Mouse (Mus musculus) layer of hippocampus, postnatal 36 days (tissue): Measurements from ENCODE around the gene Gpbp1l1. TPM values are rescaled to one million over a fixed set of nuclear protein-coding genes. Genes with fewer than 3 reads are reported as not detected.

Source experiments
- DNase-seq, 2 experiments: peaks; one replicate each; pipeline ENCODE4 v3.0.0; 2022
- total RNA-seq, 2 experiments: library from RNA; stranded (reverse); gene quantifications; 2 replicates each; pipeline ENCODE4 v1.2.3; 2021

Gene Gpbp1l1
- total RNA-seq, 2 experiments from 2014 or later = 39.6 to 43.2 TPM

- DNase-seq = no peak
Measured at GRCm38 (mm10) chr4:116638821-116639220, 81.4 kb downstream of the Gpbp1l1 start.

- no peak for DNase-seq
Measured at GRCm38 (mm10) chr4:116642071-116642470, 84.6 kb downstream of the Gpbp1l1 start.

Other genes with a start within 250 kb of the Gpbp1l1 start
- 100 to 1,000 TPM; 101 to 105 TPM for gene Mast2, start 93.5 kb upstream of the Gpbp1l1 start, total RNA-seq
- 10 to 100 TPM; 18.6 to 19.2 TPM for gene Ipp, start 50.1 kb upstream of the Gpbp1l1 start, total RNA-seq
- 10 to 100 TPM; 11.3 to 12.8 TPM for gene Tmem69, start 1.7 kb upstream of the Gpbp1l1 start, total RNA-seq
- gene Ccdc17, start 39.0 kb downstream of the Gpbp1l1 start, total RNA-seq = 1 to 10 TPM; 4.0 to 4.3 TPM
- 10 to 100 TPM; 34.5 to 35.9 TPM for gene Nasp, start 70.3 kb downstream of the Gpbp1l1 start, total RNA-seq
- gene Akr1a1, start 94.0 kb downstream of the Gpbp1l1 start, total RNA-seq = 100 to 1,000 TPM; 372 to 396 TPM
- gene Prdx1, start 127.9 kb downstream of the Gpbp1l1 start, total RNA-seq = 100 to 1,000 TPM; 148 to 168 TPM
- gene Mmachc, start 150.7 kb downstream of the Gpbp1l1 start, total RNA-seq = 10 to 100 TPM; 16.1 to 18.3 TPM
- gene Ccdc163, start 150.9 kb downstream of the Gpbp1l1 start, total RNA-seq = 1 to 10 TPM; 2.8 to 5.3 TPM
- 1 to 10 TPM; 4.1 to 5.0 TPM for gene Tesk2, start 163.3 kb downstream of the Gpbp1l1 start, total RNA-seq
- 10 to 100 TPM; 12.7 to 14.2 TPM for gene Toe1, start 250.0 kb downstream of the Gpbp1l1 start, total RNA-seq